Mouse (Mus musculus) frontal cortex, postnatal 14 days (tissue): ENCODE results near the gene Gm15293.
"Not testable (repeated sequence)": the region's sequence is repeated elsewhere in the genome, so short reads cannot be mapped to it uniquely, and the experiment has no call there.

Source experiments
- DNase-seq, 2 experiments: peaks; one replicate each; pipeline ENCODE4 v3.0.0; 2022; ENCODE audit warnings: low spot score in 2 of 2

The Gm15293 gene

GRCm38 (mm10) chr8:21201261-21201660 lies at the start of gene Gm15293:
Gene Gm15293 (plus strand): TSS chr8:21201561.
- DNase-seq, result not testable (repeated sequence)

DNA sequence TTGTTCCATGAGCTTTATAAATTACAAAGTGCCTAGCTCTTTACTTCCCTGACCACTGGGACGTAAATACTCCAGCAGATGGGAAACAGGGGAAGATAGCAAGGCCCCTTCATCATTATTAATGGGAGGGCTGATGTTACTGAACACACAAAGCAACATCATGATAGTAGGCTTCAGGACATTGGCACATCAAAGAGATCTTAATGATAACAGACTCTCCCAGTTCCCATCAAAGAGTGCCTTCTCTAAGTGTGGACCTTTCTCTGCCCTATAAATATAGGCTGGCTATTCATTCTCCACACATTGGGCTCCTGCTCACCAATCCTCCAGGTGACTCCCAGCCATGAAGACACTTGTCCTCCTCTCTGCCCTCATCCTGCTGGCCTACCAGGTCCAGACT lies 39.4 kb upstream of the Gm15293 start, which contains the start of gene Defa22:
Gene Defa22, plus strand, starts transcription at position 301 of the 400 bp plus-strand sequence.
- DNase-seq, result not testable (repeated sequence)

DNA sequence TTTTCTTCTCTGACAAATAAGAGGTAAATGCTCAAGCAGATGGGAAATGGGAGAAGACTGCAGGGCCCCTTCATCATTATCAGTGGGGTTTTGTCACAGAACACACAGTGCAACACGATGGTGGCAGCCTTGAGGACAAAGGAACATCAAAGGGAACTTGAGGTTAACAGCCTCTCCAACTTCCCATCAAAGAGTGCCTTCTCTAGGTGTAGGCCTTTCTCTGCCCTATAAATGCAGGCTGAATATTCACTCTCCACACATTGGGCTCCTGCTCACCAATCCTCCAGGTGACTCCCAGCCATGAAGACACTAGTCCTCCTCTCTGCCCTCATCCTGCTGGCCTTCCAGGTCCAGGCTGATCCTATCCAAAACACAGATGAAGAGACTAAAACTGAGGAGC lies 10.0 kb upstream of the Gm15293 start, which contains the start of gene Defa31:
Gene Defa31, plus strand, starts transcription at position 301 of the 400 bp plus-strand sequence.
- not testable (repeated sequence) for DNase-seq
